Mouse (Mus musculus): ENCODE measurements at regions not wholly inside any gene's neighbourhood (a gene's known extent, or its start where the extent isn't known, plus 50 kb on each side); places are given as distances from the start of the nearest gene placed in this dataset. TPM values are rescaled to one million over a fixed set of nuclear protein-coding genes. Genes with fewer than 3 reads are reported as not detected.

GRCm38 (mm10) chr14:64594811-64595522 lies 490.9 kb downstream of the Prss52 start:
- DNase-seq: no peak

- DNase-seq: no peak
Measured at GRCm38 (mm10) chr14:64595523-64595889, 491.4 kb downstream of the Prss52 start.

GRCm38 (mm10) chr14:64595891-64596290 lies 491.8 kb downstream of the Prss52 start:
- no peak for DNase-seq

GRCm38 (mm10) chr14:64597218-64597617 lies 493.1 kb downstream of the Prss52 start:
- no peak for DNase-seq

Small RNAs in the stretch of these regions (microRNA-seq; reads per million reads assigned to microRNA genes)
- gene Mir124a-1: not detected
- not detected for gene Mir3078
